Mouse (Mus musculus): ENCODE results near the gene Fam122c. TPM values are rescaled to one million over a fixed set of nuclear protein-coding genes. Genes with fewer than 3 reads are reported as not detected.
"Not testable (repeated sequence)": the region's sequence is repeated elsewhere in the genome, so short reads cannot be mapped to it uniquely, and the experiment has no call there.

Fam122c gene
- not detected in 2 replicates for polyA plus RNA-seq (2016; fragmentation: Nextera tagmentation; extraction: Ambion mirVana)

- H3K27ac ChIP-seq: no peak within 1 kb of the TSS
- no peak within 1 kb of the TSS for H3K4me3 ChIP-seq (replicated peaks)
- H3K4me2 ChIP-seq: no peak within 1 kb of the TSS
- H3K27me3 ChIP-seq: no peaks in the 10 kb centered on the region
- no peak within 1 kb of the TSS for H3K9ac ChIP-seq
- H3K36me3 ChIP-seq (replicated peaks): no peaks in the 10 kb centered on the region
- ATAC-seq (ENCODE audit: low FRiP score): no peak
- no peaks in the 10 kb centered on the region for H3K9me3 ChIP-seq
- peaks cover 5% of the 10 kb centered on the region for H3K4me1 ChIP-seq
- WGBS: 45% methylated on average over 1 of the region's 1 CpGs
Measured at GRCm38 (mm10) chrX:53273124-53273523, at the start of gene Fam122c. TSS of gene Fam122c (plus strand) at chrX:53273424.

- no peak overlapping the region for H3K4me3 ChIP-seq (replicated peaks)
- H3K9ac ChIP-seq: no peak overlapping the region
- no peak overlapping the region for H3K4me2 ChIP-seq
- H3K27ac ChIP-seq: no peak overlapping the region
- H3K27me3 ChIP-seq: no peaks in the 10 kb centered on the region
- no peaks in the 10 kb centered on the region for H3K4me1 ChIP-seq
- 61% methylated on average over 6 of the region's 6 CpGs for WGBS
- no peaks in the 10 kb centered on the region for H3K9me3 ChIP-seq
- no peak for ATAC-seq (ENCODE audit: low FRiP score)
- no peaks in the 10 kb centered on the region for H3K36me3 ChIP-seq (replicated peaks)
Measured at GRCm38 (mm10) chrX:53224353-53224944, 48.8 kb upstream of the Fam122c start.

GRCm38 (mm10) chrX:53231965-53232364 is 41.3 kb upstream of the Fam122c start:
- ATAC-seq (ENCODE audit: low FRiP score): no peak
- Histone ChIP-seq H3K36me3 (replicated peaks) (no peaks in the 10 kb centered on the region), H3K4me2 (peak overlapping the region; percentile 46), H3K9ac (no peak overlapping the region), H3K9me3 (no peaks in the 10 kb centered on the region), H3K4me1 (no peaks in the 10 kb centered on the region), H3K27ac (no peak overlapping the region), H3K27me3 (no peaks in the 10 kb centered on the region), H3K4me3 (replicated peaks) (peak overlapping the region; percentile 17; the same call in 1 of the 2 replicates)
- 41% methylated on average over 13 of the region's 13 CpGs for WGBS

GRCm38 (mm10) chrX:53233689-53234088 is 39.5 kb upstream of the Fam122c start:
- no peak for ATAC-seq (ENCODE audit: low FRiP score)
- no peaks in the 10 kb centered on the region for H3K9me3 ChIP-seq
- no peaks in the 10 kb centered on the region for H3K4me1 ChIP-seq
- 37% methylated on average over 4 of the region's 4 CpGs for WGBS
- no peak overlapping the region for H3K4me3 ChIP-seq (replicated peaks)
- no peaks in the 10 kb centered on the region for H3K36me3 ChIP-seq (replicated peaks)
- H3K9ac ChIP-seq: no peak overlapping the region
- H3K27me3 ChIP-seq: no peaks in the 10 kb centered on the region
- H3K4me2 ChIP-seq: no peak overlapping the region
- H3K27ac ChIP-seq: no peak overlapping the region

GRCm38 (mm10) chrX:53236404-53236803 is 36.8 kb upstream of the Fam122c start:
- Histone ChIP-seq H3K27ac (no peak overlapping the region), H3K36me3 (replicated peaks) (no peaks in the 10 kb centered on the region), H3K4me1 (no peaks in the 10 kb centered on the region), H3K4me3 (replicated peaks) (no peak overlapping the region), H3K9ac (no peak overlapping the region), H3K4me2 (no peak overlapping the region), H3K27me3 (no peaks in the 10 kb centered on the region), H3K9me3 (no peaks in the 10 kb centered on the region)
- WGBS: 39% methylated on average over 7 of the region's 7 CpGs
- no peak for ATAC-seq (ENCODE audit: low FRiP score)

GRCm38 (mm10) chrX:53237971-53238370 is 35.3 kb upstream of the Fam122c start:
- Histone ChIP-seq H3K9me3 (no peaks in the 10 kb centered on the region), H3K4me3 (replicated peaks) (no peak overlapping the region), H3K27me3 (no peaks in the 10 kb centered on the region), H3K4me1 (no peaks in the 10 kb centered on the region), H3K27ac (no peak overlapping the region), H3K36me3 (replicated peaks) (no peaks in the 10 kb centered on the region), H3K9ac (no peak overlapping the region), H3K4me2 (no peak overlapping the region)
- 14% methylated on average over 2 of the region's 2 CpGs for whole genome bisulfite sequencing
- no peak for ATAC-seq (ENCODE audit: low FRiP score)

- H3K4me1 ChIP-seq: no peaks in the 10 kb centered on the region
- H3K36me3 ChIP-seq (replicated peaks): no peaks in the 10 kb centered on the region
- H3K9me3 ChIP-seq: no peaks in the 10 kb centered on the region
- H3K4me3 ChIP-seq (replicated peaks): no peak within 1 kb of the TSS
- no peaks in the 10 kb centered on the region for H3K27me3 ChIP-seq
- H3K9ac ChIP-seq: no peak within 1 kb of the TSS
- no peak within 1 kb of the TSS for H3K27ac ChIP-seq
- no peak within 1 kb of the TSS for H3K4me2 ChIP-seq
- ATAC-seq (ENCODE audit: low FRiP score): no peak
- WGBS: 75% methylated on average over 4 of the region's 4 CpGs
Measured at GRCm38 (mm10) chrX:53240011-53240410, 33.2 kb upstream of the Fam122c start, which contains the start of gene Plac1. TSS of gene Plac1 (minus strand) at chrX:53240111.

GRCm38 (mm10) chrX:53255195-53255594 is 18.0 kb upstream of the Fam122c start:
- H3K36me3 ChIP-seq (replicated peaks): no peaks in the 10 kb centered on the region
- H3K4me2 ChIP-seq: no peak overlapping the region
- H3K9me3 ChIP-seq: no peaks in the 10 kb centered on the region
- H3K4me1 ChIP-seq: no peaks in the 10 kb centered on the region
- ATAC-seq (ENCODE audit: low FRiP score): no peak
- no peak overlapping the region for H3K4me3 ChIP-seq (replicated peaks)
- no peak overlapping the region for H3K9ac ChIP-seq
- H3K27ac ChIP-seq: no peak overlapping the region
- H3K27me3 ChIP-seq: no peaks in the 10 kb centered on the region

GRCm38 (mm10) chrX:53266186-53266585 is 7.0 kb upstream of the Fam122c start:
- no peak for ATAC-seq (ENCODE audit: low FRiP score)
- no peaks in the 10 kb centered on the region for H3K9me3 ChIP-seq
- no peaks in the 10 kb centered on the region for H3K36me3 ChIP-seq (replicated peaks)
- H3K27ac ChIP-seq: no peak overlapping the region
- peaks cover 5% of the 10 kb centered on the region for H3K4me1 ChIP-seq
- no peak overlapping the region for H3K4me3 ChIP-seq (replicated peaks)
- no peak overlapping the region for H3K9ac ChIP-seq
- WGBS: 78% methylated on average over 9 of the region's 9 CpGs
- H3K4me2 ChIP-seq: no peak overlapping the region
- H3K27me3 ChIP-seq: no peaks in the 10 kb centered on the region

GRCm38 (mm10) chrX:53268856-53269255 is 4.4 kb upstream of the Fam122c start:
- WGBS: 28% methylated on average over 10 of the region's 10 CpGs
- Histone ChIP-seq H3K4me3 (replicated peaks) (peak overlapping the region; percentile 57), H3K4me2 (peak overlapping the region; percentile 63), H3K9me3 (no peaks in the 10 kb centered on the region), H3K36me3 (replicated peaks) (no peaks in the 10 kb centered on the region), H3K27ac (peak overlapping the region; percentile 84), H3K27me3 (no peaks in the 10 kb centered on the region), H3K4me1 (peaks cover 5% of the 10 kb centered on the region), H3K9ac (peak overlapping the region; percentile 58; the same call in 1 of the 2 replicates)
- ATAC-seq (ENCODE audit: low FRiP score): peak; percentile 94

GRCm38 (mm10) chrX:53269289-53270062 is 3.7 kb upstream of the Fam122c start, which contains the start of gene Fam122b:
TSS of gene Fam122b (minus strand) at chrX:53269805.
- Histone ChIP-seq H3K4me1 (peaks cover 5% of the 10 kb centered on the region), H3K27ac (peak within 1 kb of the TSS; percentile 84), H3K4me2 (peak within 1 kb of the TSS; percentile 63), H3K27me3 (no peaks in the 10 kb centered on the region), H3K9me3 (no peaks in the 10 kb centered on the region), H3K4me3 (replicated peaks) (peak within 1 kb of the TSS; percentile 57), H3K36me3 (replicated peaks) (no peaks in the 10 kb centered on the region), H3K9ac (peak within 1 kb of the TSS; percentile 58)
- 16% methylated on average over 39 of the region's 40 CpGs for WGBS
- ATAC-seq (ENCODE audit: low FRiP score): peak; percentile 91

- Histone ChIP-seq H3K36me3 (replicated peaks) (no peaks in the 10 kb centered on the region), H3K4me1 (peaks cover 5% of the 10 kb centered on the region), H3K9me3 (no peaks in the 10 kb centered on the region), H3K27me3 (no peaks in the 10 kb centered on the region), H3K4me3 (replicated peaks) (peak overlapping the region; percentile 57), H3K9ac (no peak overlapping the region), H3K27ac (no peak overlapping the region), H3K4me2 (peak overlapping the region; percentile 44)
- WGBS: 24% methylated on average over 10 of the region's 10 CpGs
- ATAC-seq (ENCODE audit: low FRiP score): 0 out of 2 replicates have a peak, but pooled peaks have one; percentile 27
Measured at GRCm38 (mm10) chrX:53270063-53270432, 3.2 kb upstream of the Fam122c start.

- not testable (repeated sequence) for H3K27ac ChIP-seq; H3K36me3 ChIP-seq (replicated peaks); ATAC-seq (ENCODE audit: low FRiP score); H3K9ac ChIP-seq; H3K4me3 ChIP-seq (replicated peaks); H3K4me2 ChIP-seq; H3K27me3 ChIP-seq; H3K4me1 ChIP-seq; H3K9me3 ChIP-seq
- WGBS: 72% methylated on average over 3 of the region's 3 CpGs
Measured at GRCm38 (mm10) chrX:53271628-53272027, 1.6 kb upstream of the Fam122c start.

Data from forebrain, embryonic 12.5 days (tissue).